17 mouse cellular contexts compared by ENCODE assay signal in the genomic region with DNA sequence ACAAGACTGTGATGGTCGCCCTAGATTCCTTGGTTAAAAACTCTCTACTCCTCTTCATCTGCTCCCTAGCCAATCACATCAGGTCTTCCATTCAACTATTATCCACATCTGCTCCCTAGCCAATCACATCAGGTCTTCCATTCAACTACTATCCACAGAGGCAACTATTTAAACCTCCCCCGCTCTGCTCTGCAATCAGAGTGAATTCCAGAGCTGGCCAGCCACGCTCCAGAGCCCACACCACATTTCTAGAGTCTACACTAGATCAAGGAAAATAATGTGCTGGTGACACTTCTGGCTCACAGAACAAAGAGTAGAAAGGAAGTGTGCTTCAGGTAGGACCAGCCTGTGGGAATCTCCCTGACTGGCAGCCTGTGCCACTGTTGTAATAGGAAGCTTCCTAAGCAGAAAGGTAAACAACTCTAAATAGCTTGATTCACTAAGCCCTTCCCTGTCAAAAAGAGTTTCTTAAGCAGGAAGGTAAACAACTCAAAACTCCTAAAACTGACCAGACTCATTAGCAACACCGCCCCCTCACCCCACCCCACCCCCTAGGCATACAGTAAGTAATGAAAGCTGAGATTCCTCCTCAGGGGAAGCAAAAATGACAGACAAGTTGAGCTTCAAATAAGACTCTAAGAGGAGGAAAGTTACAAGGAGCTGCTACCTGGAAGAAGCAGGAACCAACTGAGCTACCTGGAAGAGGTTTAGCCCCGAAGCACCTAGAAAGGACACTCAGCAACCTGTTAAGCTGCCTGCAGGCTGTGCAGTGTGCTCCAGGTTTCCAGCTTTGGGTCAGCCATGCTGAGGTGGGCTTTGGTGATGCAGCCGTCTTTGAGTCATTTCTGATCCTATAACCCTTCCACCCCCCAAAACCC.
DNase-seq lines count a peak whose midpoint lies in the region; ATAC-seq lines count a peak whose summit lies in the region.
"Had no signal": no experiment of that assay in that cellular context is flagged by ENCODE, and none has a peak within 500 bp of the region (broad histone marks: within the 10 kb centered on the region; RNA-seq: fewer than 3 reads in every experiment).

No protein-coding gene starts in this region.

- no peak overlapping the region for H3K4me3 ChIP-seq in kidney, embryonic 14.5 days (ENCODE audit: low read length)
- H3K4me3 ChIP-seq in embryonic facial prominence, embryonic 14.5 days (ENCODE audit: low read depth, low read length) = no peak overlapping the region
- H3K4me3 ChIP-seq: layer of hippocampus, adult 2 months; myocyte; stomach, embryonic 15.5 days had no signal

- no peak for DNase-seq in kidney, postnatal 25 days
- peak; percentile 12 for DNase-seq in retina, embryonic 14.5 days (ENCODE audit: low spot score)
- no peak for DNase-seq in retina, postnatal 1 day
- peak; percentile 59 for DNase-seq in embryonic facial prominence, embryonic 14.5 days (ENCODE audit: low spot score)
- no peak for DNase-seq in adrenal gland, adult (ENCODE audit: inconsistent age in 2 of 2, low spot score in 1 of 2)
- no peak for DNase-seq in cerebellum, adult 9-10 months
- DNase-seq: adrenal gland, postnatal 10 days; gastrocnemius, postnatal 36 days; liver; right cerebral cortex, postnatal 4 days; thymus, postnatal 4 days had no signal

- no peak overlapping the region for H3K9ac ChIP-seq in kidney, embryonic 14.5 days (ENCODE audit: low read depth, low read length)
- H3K9ac ChIP-seq in embryonic facial prominence, embryonic 14.5 days (ENCODE audit: low read depth, low read length) = no peak overlapping the region
- H3K9ac ChIP-seq: stomach, embryonic 15.5 days had no signal

- H3K36me3 ChIP-seq in kidney, embryonic 14.5 days (ENCODE audit: control insufficient read depth, insufficient read depth, low read length) = no peaks in the 10 kb centered on the region
- H3K36me3 ChIP-seq in embryonic facial prominence, embryonic 14.5 days (ENCODE audit: control insufficient read depth, insufficient read depth, low read length) = no peaks in the 10 kb centered on the region
- H3K36me3 ChIP-seq: stomach, embryonic 15.5 days had no signal

- no peaks in the 10 kb centered on the region for H3K27me3 ChIP-seq in kidney, embryonic 14.5 days (ENCODE audit: control insufficient read depth, insufficient read depth, low read length)
- H3K27me3 ChIP-seq in embryonic facial prominence, embryonic 14.5 days (replicated peaks; ENCODE audit: control insufficient read depth, insufficient read depth, low read length) = no peaks in the 10 kb centered on the region
- H3K27me3 ChIP-seq: Patski; stomach, embryonic 15.5 days had no signal

- peak; percentile 85 for ATAC-seq in kidney, embryonic 14.5 days (ENCODE audit: low FRiP score, low TSS enrichment)
- peak; percentile 86 for ATAC-seq in embryonic facial prominence, embryonic 14.5 days (ENCODE audit: low read depth)
- ATAC-seq: Patski had no signal

- H3K27ac ChIP-seq in kidney, embryonic 14.5 days (ENCODE audit: low read depth, low read length) = no peak overlapping the region
- H3K27ac ChIP-seq in embryonic facial prominence, embryonic 14.5 days (replicated peaks; ENCODE audit: low read depth, low read length) = no peak overlapping the region
- H3K27ac ChIP-seq: layer of hippocampus, adult 2 months; macrophage; stomach, embryonic 15.5 days had no signal

- WGBS in kidney, embryonic 14.5 days = 56% methylated on average over 6 of the region's 6 CpGs
- 47% methylated on average over 6 of the region's 6 CpGs for WGBS in embryonic facial prominence, embryonic 14.5 days

- no peaks in the 10 kb centered on the region for H3K4me1 ChIP-seq in kidney, embryonic 14.5 days (ENCODE audit: control insufficient read depth, insufficient read depth, low read length)
- H3K4me1 ChIP-seq in embryonic facial prominence, embryonic 14.5 days (ENCODE audit: control insufficient read depth, insufficient read depth, low read length) = no peaks in the 10 kb centered on the region
- H3K4me1 ChIP-seq: stomach, embryonic 15.5 days had no signal

- no peaks in the 10 kb centered on the region for H3K9me3 ChIP-seq in kidney, embryonic 14.5 days (ENCODE audit: control insufficient read depth, low read length)
- H3K9me3 ChIP-seq in embryonic facial prominence, embryonic 14.5 days (ENCODE audit: control insufficient read depth, low read length) = no peaks in the 10 kb centered on the region
- H3K9me3 ChIP-seq: stomach, embryonic 15.5 days had no signal

- H3K4me2 ChIP-seq in kidney, embryonic 14.5 days (replicated peaks; ENCODE audit: low read depth, low read length) = no peak overlapping the region
- no peak overlapping the region for H3K4me2 ChIP-seq in embryonic facial prominence, embryonic 14.5 days (ENCODE audit: low read depth, low read length)
- H3K4me2 ChIP-seq: stomach, embryonic 15.5 days had no signal

Comparison
In these comparisons a context has a peak if more than half of its experiments do, and no peak if none do; other contexts are left out.
1. DNase-seq: peak in retina, embryonic 14.5 days (single experiment) and embryonic facial prominence, embryonic 14.5 days (single experiment); none in kidney, postnatal 25 days (0 of 2), retina, postnatal 1 day (single experiment), adrenal gland, adult (0 of 2) and cerebellum, adult 9-10 months (single experiment).